Mouse (Mus musculus): ENCODE data around the gene Trpc4ap. TPM values are rescaled to one million over a fixed set of nuclear protein-coding genes. Genes with fewer than 3 reads are reported as not detected.

Gene Trpc4ap
- polyA plus RNA-seq (2015; fragmentation: Nextera tagmentation; extraction: Ambion mirVana), result 67.5 and 69.9 TPM in 2 replicates

GRCm38 (mm10) chr2:155691723-155692493, at the start of gene Trpc4ap:
Gene Trpc4ap, minus strand, starts transcription at chr2:155692384.

GRCm38 (mm10) chr2:155735766-155736165, 43.6 kb upstream of the Trpc4ap start, which contains the start of gene Gm17581:
Gene Gm17581, minus strand, starts transcription at chr2:155735866.

GRCm38 (mm10) chr2:155729158-155729645, 37.0 kb upstream of the Trpc4ap start, which contains the start of gene Edem2:
Gene Edem2, minus strand, starts transcription at chr2:155729475.

GRCm38 (mm10) chr2:155610978-155611377, 81.2 kb downstream of the Trpc4ap start, which contains the start of gene Myh7b:
Gene Myh7b, plus strand, starts transcription at chr2:155611212.

GRCm38 (mm10) chr2:155592137-155592853, 99.9 kb downstream of the Trpc4ap start, which contains the start of gene Gss:
Gene Gss, minus strand, starts transcription at chr2:155592810.

MicroRNAs encoded within 50 kb of the gene (microRNA counts, 519-probe panel; counts per million panel counts)
- 615 counts per million, percentile 2 among the panel's probes with 10 or more counts for microRNA mmu-miR-499

Small RNA genes lying within 50 kb of the gene (microRNA-seq; reads per million reads assigned to microRNA genes)
- 8.3 reads per million, percentile 17 among the genes with 10 or more reads in this experiment for gene Mir499

Other genes with a start within 250 kb of the Trpc4ap start
- gene Ncoa6, start 218.5 kb downstream of the Trpc4ap start, polyA plus RNA-seq (2015; fragmentation: Nextera tagmentation; extraction: Ambion mirVana), result 12.9 and 13.5 TPM in 2 replicates
- gene Acss2, start 174.4 kb downstream of the Trpc4ap start, polyA plus RNA-seq (2015; fragmentation: Nextera tagmentation; extraction: Ambion mirVana), result 8.3 and 9.9 TPM in 2 replicates
- 1.9 and 2.7 TPM in 2 replicates for gene Ggt7, start 174.1 kb downstream of the Trpc4ap start, polyA plus RNA-seq (2015; fragmentation: Nextera tagmentation; extraction: Ambion mirVana)
- 17.9 and 18.7 TPM in 2 replicates for gene Gss, start 99.6 kb downstream of the Trpc4ap start, polyA plus RNA-seq (2015; fragmentation: Nextera tagmentation; extraction: Ambion mirVana)
- gene Myh7b, start 81.2 kb downstream of the Trpc4ap start, polyA plus RNA-seq (2015; fragmentation: Nextera tagmentation; extraction: Ambion mirVana), result 0.11 and 0.23 TPM in 2 replicates
- 23.0 and 25.7 TPM in 2 replicates for gene Edem2, start 37.1 kb upstream of the Trpc4ap start, polyA plus RNA-seq (2015; fragmentation: Nextera tagmentation; extraction: Ambion mirVana)
- not detected in 2 replicates for gene Gm17581, start 43.5 kb upstream of the Trpc4ap start, polyA plus RNA-seq (2015; fragmentation: Nextera tagmentation; extraction: Ambion mirVana)
- 7.4 and 8.4 TPM in 2 replicates for gene Procr, start 58.7 kb upstream of the Trpc4ap start, polyA plus RNA-seq (2015; fragmentation: Nextera tagmentation; extraction: Ambion mirVana)
- 0.04 and 0.07 TPM in 2 replicates for gene Mmp24, start 83.0 kb upstream of the Trpc4ap start, polyA plus RNA-seq (2015; fragmentation: Nextera tagmentation; extraction: Ambion mirVana)
- gene BC029722, start 127.0 kb upstream of the Trpc4ap start, polyA plus RNA-seq (2015; fragmentation: Nextera tagmentation; extraction: Ambion mirVana), result 36.9 and 43.0 TPM in 2 replicates
- gene Eif6, start 134.5 kb upstream of the Trpc4ap start, polyA plus RNA-seq (2015; fragmentation: Nextera tagmentation; extraction: Ambion mirVana), result 139 and 163 TPM in 2 replicates
- gene Fam83c, start 142.5 kb upstream of the Trpc4ap start, polyA plus RNA-seq (2015; fragmentation: Nextera tagmentation; extraction: Ambion mirVana), result 0.11 and 0.14 TPM in 2 replicates
- 53.2 and 53.6 TPM in 2 replicates for gene Uqcc1, start 237.9 kb upstream of the Trpc4ap start, polyA plus RNA-seq (2015; fragmentation: Nextera tagmentation; extraction: Ambion mirVana)
- gene Gm15557, start 248.3 kb upstream of the Trpc4ap start, polyA plus RNA-seq (2015; fragmentation: Nextera tagmentation; extraction: Ambion mirVana), result 0.21 TPM in 1 of 2 replicates, not detected in the other

Measured in urinary bladder, postnatal 0 days (tissue).